Mouse (Mus musculus) urinary bladder, postnatal 10 days (tissue): ENCODE data around the gene Milr1.
A peak's percentile ranks its signal among the peaks of the same experiment; 100 is the strongest.
"Not testable (repeated sequence)": the region's sequence is repeated elsewhere in the genome, so short reads cannot be mapped to it uniquely, and the experiment has no call there.

Experiments
- DNase-seq: peaks from one replicate; pipeline ENCODE4 v3.0.0; 2022; ENCODE audit warnings: low spot score

Milr1 gene

GRCm38 (mm10) chr11:106777395-106777794 lies 26.4 kb downstream of the Milr1 start:
- DNase-seq, result no peak

DNA sequence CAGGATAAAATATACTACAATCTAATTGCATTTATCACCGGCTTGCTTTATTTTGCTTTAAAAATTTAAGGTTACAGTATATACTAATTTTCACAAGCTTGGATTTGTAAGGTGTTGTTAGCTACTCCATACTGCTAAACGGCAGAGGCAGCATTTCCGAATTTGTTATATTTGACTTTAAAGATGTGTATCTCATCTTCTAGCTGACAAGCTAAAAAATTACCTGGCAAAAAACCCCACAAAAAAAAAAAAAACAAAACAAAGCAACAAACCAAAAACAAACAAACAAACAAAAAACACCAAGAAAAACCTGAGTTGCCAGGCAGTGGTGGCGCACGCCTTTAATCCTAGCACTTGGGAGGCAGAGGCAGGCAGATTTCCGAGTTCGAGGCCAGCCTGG lies 27.1 kb downstream of the Milr1 start:
- DNase-seq, result no peak

DNA sequence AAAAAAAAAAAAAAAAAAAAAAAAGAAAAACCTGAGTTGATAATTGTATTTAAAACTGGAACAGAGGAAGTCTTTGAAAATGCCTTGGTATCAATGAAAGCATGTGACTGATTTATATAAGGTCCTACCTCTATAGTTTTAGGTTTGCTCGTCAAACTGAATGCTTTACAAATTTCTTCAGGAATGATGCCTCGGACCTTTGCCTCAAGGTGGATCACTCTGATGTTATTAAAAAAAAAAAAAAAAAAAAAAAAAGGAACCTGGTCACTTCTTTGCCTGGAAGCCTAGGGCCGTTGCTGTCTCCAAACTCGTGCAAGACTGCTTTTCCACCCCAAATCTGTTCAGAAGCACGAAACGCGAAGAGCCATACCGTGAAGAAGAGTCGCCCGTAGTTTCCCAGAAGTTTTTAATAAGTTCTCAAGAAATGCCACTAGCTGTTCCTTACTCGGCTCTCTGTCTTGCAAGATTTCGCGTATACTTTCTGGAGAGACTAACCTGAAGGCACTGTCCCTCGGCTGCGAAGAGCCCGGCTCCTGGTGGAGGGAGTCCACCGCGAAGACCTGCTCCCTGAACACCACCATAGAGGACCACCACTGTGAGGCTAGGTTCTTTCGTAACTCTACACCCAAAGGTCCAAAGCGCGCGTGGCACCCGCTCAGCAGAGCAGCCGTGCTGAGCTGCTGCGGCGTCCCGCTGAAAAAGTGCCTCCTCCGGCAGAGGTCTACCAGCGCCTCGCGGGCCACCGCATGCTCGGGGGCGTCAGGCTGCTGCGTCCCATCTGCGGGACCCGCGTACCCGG lies 27.8 kb downstream of the Milr1 start:
- no peak for DNase-seq

GRCm38 (mm10) chr11:106779388-106780088 lies 28.5 kb downstream of the Milr1 start, which contains the start of gene Polg2:
Polg2 (minus strand) TSS chr11:106779537.
- peak; percentile 59 for DNase-seq

GRCm38 (mm10) chr11:106780089-106780425 lies 29.0 kb downstream of the Milr1 start:
- no peak for DNase-seq

DNA sequence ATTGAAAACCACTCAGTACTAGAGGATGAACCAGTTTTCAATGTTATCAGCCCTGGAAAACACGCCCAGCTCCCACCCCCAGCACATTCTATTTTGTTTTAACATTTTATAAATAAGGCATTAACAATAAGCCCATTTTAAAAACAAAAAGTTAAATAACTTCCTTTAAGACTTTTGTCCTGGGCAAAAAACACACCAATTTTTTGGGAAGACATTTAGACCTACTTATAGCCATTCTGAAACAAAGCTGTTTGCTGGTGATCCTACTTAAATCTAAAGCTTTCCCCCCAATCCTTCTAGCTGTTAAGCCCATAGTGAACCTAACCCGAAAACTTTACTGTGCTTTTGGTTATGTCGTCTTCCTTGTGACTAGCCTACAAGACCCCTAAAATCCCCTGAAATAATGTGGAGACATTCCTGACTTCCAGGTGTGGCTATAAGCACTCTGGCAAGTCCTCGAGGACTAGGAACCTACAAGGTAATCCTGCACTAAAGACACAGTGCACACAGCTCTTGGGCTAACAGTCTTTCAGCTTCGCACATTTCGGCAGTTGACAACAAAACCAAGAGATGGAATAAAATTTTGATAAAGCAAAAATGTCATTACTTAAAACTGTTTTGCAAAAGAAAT lies 29.7 kb downstream of the Milr1 start:
- DNase-seq, result no peak

- not testable (repeated sequence) for DNase-seq
Measured at GRCm38 (mm10) chr11:106782271-106782670, 31.2 kb downstream of the Milr1 start.

DNA sequence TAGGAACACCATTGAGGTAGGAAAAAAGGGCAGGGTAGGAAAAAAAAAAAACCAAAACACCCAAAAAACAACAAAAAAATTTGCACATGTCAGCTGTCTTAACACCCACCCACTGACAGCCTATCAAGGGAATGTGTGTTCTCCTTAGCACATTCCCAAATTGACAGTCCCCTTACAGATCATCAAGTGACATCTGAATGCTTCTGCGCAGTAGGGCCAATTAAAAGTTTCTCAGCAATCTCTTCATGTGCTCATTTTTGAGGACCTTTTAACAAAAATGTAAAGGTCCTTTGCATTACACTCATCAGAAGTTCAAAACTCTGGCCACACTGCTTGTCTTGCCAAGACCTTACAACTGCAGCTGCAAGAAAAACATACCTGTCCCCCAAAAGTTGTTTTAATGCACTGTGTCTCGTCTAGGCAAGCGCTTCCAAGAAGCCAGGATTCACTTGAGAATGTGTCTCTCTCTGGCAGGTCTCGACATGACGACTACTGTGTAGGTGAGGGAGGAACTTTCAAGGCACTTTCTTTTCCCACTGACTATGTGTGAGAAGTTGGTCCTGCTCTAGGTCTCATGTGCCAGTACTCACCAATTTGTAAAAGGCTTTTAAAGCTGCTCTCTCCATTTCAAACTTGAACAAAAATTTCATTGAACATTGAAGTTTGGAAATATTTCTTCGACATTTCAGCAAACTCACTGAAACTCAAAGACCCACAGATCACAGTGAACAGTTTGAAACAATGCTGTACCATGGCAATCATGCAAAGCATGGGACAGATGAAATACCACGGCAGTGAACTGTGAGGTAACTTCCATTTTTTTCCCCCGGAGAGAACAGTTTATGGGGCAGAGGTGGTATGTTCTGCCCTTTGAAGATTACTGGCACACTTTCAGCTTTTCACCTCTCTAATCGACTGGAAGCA lies 32.1 kb downstream of the Milr1 start:
- DNase-seq, result no peak

DNA sequence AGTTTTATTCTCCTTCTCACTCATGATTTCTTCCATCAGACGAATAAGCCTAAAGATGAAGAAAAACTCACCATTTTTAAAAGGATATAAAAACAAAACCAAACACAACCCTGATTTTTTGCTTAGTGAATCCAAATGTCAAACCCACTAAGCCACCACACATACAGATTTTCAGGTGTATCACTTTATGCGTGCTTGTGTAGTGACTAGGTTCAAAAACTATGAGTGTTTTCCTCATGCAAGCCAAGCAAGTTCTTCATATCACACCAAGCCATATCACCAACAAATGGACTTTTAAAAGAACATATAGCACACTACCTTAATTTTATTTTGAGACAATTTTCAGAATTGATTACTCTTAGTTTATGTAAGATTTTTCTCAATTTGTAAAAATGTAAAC lies 33.5 kb downstream of the Milr1 start:
- DNase-seq, result no peak

- no peak for DNase-seq
Measured at GRCm38 (mm10) chr11:106785043-106785442, 34.0 kb downstream of the Milr1 start.

DNA sequence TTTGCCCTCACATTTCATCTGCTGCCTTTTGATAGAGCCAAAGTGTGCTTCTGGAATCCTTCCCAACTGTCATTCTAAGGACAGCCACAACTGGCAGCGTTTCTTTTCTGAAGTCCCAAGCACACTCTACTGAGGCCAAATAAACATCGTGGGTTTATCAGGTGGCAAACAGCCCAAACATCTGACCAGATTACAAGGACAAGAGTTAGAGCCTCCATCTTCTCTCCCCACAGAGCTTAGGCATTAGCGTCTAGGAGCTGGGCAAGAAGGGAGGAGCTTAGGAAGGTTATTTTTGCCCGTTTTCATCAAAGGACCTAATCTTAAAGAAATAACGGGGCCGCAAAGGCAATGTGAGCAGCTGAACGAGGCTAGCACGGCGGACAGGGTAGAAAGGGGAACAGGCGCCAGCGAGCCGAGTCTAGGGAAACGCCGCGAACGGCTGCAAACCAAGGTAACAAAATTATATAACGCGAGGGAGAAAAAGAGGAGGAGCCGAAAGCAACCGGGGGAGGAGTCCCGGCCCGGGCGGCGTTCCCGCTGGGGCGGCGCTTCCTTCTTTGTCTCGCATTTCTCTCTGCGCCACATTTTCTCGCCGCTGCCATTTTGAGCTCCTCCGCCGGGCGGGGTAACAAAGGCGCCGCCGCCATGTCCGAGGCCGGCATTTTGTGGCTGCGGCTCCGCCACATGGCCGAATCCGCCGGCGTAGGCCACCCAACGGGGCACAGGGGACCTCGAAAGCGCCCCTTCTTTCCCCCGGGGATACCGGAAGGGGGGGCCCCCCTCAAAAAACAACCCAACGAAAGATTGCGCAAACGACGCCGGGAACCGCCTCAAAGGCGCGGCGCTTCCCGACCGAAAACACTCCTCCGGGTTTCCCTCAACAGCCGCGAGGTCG lies 36.4 kb downstream of the Milr1 start:
- DNase-seq, result peak; percentile 73

DNA sequence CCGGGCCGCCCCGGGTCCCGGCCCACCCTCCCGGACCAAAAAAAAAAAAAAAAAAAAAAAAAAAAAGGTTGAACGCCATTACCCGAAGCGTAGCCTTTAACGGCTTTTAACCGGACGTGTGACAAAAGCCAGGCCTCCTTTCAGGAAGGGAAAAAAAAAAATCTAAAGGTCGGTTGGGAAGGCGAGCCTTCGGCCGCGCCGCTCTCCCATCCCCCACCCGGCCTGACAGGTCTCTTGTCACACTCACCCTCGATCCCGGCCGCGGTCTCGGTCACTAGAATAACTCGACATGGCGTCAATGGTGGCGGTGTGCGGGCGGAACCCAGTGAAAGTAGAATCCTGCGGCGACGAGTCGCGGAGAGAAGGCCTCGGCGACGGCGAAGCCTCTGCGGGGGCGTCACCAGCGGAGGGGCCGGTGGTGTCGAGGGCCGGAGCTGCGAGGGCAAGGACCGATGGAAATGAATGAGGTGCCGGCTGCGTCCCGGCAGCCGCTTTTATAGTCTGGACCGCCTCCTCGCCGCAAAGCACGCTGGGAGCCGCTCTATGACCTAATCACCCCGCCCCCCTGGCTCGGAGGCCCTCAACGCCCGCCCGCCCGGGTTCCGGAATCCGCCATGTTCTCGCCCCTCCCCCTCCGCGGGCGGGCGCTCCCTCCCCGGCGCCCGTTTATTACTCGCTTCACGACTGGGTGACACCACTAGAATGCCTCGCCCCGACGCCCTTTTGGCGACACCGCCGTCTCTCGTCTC lies 37.2 kb downstream of the Milr1 start:
- DNase-seq, result peak; percentile 98

GRCm38 (mm10) chr11:106788775-106789459 lies 37.9 kb downstream of the Milr1 start, which contains the start of the genes Ddx5 and Cep95:
Ddx5 (minus strand) TSS chr11:106789185.
Cep95 (plus strand) TSS chr11:106789252.
- peak; percentile 84 for DNase-seq

GRCm38 (mm10) chr11:106789649-106790048 lies 38.6 kb downstream of the Milr1 start:
- DNase-seq, result no peak

DNA sequence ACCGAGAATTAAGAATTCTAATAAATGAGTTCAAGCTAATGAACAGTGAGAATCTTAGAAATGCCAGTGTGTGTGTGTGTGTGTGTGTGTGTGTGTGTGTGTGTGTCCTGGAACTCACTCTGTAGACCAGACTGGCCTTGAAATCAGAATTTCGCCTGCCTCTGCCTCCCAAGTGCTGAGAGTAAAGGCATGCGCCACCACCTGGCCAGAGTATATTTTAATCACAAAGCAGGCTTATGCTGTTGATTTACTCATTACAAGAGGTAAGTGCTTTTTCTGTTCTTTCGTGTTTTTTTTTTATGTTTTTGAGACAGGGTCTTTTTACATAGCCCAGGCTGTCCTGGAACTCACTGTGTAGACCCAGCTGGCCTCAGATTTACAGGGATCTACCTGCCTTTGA lies 42.8 kb downstream of the Milr1 start:
- DNase-seq, result no peak

- DNase-seq, result no peak
Measured at GRCm38 (mm10) chr11:106795679-106796078, 44.7 kb downstream of the Milr1 start.

- no peak for DNase-seq
Measured at GRCm38 (mm10) chr11:106802069-106802627, 51.1 kb downstream of the Milr1 start.

GRCm38 (mm10) chr11:106807442-106807841 lies 56.4 kb downstream of the Milr1 start:
- not testable (repeated sequence) for DNase-seq
